Mouse (Mus musculus) right cerebral cortex, adult 18-20 months (tissue): ENCODE measurements around the gene Pdc.
"Not testable (repeated sequence)": the region's sequence is repeated elsewhere in the genome, so short reads cannot be mapped to it uniquely, and the experiment has no call there.

Experiments
- DNase-seq: peaks from one replicate; pipeline ENCODE4 v3.0.0; 2022; ENCODE audit warnings: mixed read lengths

Pdc gene

DNA sequence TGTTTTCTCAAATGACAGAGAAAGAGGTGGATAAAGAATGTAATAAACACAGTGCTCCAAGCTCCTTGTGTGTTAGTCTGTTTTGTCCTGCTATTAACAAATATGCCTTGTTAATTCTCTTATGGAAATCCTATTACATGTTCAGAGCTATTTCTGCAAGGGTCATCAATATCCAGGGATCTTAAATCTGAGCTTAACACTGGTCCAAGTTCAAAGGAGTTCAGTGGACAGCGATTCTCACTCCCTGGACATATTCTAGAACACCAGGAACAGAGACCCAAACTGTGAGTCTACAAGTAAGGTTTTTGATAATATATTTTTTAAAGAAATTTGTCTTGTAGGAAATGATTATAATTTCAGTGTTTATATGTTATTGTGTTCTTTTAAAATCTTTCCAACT is at the start of gene Pdc:
Pdc (plus strand) TSS at position 213 of the 400 bp plus-strand sequence.
- no peak for DNase-seq

DNA sequence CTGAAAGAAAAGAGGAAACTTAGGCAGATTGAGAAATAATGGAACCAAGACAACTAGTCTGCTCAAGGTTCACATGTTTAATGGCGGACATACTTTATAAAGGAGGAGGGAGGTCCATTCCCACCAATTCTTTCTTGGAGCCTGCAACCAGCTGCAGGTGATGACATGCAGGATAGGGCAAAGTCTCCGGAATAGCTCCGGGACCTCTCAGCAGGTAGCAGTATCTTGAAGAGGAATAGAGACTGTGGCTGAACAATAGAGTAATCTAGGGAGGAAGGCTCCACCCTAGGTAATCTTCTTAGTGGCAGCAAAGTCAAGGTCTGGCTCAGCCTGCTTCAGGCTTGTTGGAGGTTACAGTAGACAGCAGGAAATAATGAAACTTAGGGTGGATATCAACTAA is 25.2 kb upstream of the Pdc start:
- not testable (repeated sequence) for DNase-seq

DNA sequence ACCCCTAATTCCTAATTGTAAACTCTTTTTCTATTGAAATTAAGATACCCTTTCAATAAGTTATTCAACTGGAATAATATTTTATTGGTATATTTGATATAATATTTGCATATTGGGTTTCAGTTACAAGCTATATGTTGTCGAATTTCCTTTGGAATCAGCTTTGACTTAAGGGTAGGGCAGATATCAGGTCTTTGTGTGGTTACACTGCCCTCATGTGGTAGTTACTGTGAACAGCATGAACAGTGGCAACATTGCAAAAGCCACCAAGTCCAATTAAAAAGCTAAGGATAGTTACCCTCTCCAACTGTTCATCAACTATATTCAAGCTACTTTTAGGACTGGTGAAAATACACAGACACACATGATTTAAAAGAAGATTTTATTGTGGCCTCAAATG is 11.6 kb upstream of the Pdc start:
- DNase-seq: peak; percentile 8

DNA sequence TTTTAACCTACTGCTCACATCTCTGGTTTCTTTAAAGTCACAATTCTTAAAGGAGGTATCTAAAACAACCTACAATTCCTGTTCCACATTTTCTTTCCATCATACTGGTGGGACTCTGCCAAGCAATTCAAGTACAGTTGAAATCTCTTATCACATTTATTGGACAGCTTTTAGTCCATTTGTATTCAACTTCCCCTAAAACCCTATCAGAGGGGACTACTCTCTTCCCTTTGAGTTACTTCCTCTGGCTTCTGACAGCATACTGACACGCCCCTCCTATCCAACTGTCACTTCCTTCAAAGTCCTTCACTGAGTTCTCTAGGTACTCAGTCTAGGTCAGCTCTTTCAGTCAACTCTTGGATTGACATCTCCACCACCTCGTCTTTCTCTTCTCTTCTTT is 15.9 kb downstream of the Pdc start:
- DNase-seq: no peak

DNA sequence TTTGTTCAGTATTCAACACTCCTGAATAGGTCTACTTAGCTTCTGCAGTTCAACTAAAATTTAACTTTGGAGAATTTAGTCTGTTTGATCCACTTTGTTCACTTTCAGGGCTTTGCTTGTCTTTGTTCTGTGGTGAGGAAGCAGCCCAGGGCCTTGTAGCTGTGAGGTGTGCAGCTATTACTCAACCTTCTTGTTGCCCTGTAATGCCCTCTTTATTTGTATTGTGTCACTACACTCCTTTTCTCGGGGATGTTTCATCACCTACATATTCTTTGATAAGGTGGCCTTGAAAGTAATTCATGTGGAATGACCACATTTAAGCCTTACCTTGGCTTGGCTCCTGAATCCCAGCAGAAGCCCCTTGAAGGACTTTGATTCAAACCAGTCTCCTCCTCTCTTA is 41.6 kb downstream of the Pdc start:
- DNase-seq: no peak

DNA sequence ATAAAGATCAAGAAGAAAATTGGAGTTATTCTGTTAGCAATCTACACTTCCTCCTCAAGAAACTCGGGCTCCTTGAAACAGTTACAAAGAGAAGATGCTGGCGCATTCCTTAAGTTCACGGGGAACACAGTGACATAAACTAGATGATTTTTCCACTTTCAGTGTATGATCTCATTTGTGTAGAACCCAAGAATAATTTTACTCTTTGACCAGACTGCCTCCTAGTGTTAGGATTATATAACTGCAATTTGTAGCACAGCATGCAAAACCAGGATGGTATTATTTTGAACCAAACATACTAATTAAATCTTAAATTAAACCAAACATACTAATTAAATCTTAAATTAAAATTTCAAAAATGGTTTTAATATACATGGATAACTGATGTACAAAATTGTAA is 53.7 kb downstream of the Pdc start:
- DNase-seq: no peak

DNA sequence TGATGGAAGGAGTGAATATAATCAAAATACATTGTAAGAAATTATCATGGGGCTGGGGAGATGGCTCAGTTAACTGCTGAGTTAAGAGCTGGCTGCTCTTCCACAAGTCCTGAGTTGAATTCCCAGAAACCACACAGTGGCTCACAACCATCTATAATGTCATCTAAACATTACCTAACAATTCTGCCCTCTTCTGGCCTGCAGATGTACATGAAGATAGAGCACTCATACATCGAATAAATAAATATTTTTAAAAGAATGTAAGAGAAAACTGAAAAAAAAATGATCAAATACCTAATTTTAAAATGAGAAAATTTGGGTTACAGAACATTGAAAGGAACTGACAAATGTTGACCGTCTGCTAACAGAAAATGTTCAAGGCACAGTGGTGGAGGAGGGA is 55.0 kb downstream of the Pdc start:
- no peak for DNase-seq
